Mouse (Mus musculus) layer of hippocampus, postnatal 25 days (tissue): ENCODE measurements around the gene Gfy. TPM values are rescaled to one million over a fixed set of nuclear protein-coding genes. Genes with fewer than 3 reads are reported as not detected.
"Not testable (repeated sequence)": the region's sequence is repeated elsewhere in the genome, so short reads cannot be mapped to it uniquely, and the experiment has no call there.

Source experiments
- DNase-seq, 2 experiments: peaks; one replicate each; pipeline ENCODE4 v3.0.0; 2022; ENCODE audit warnings: mixed read lengths in 2 of 2, low spot score in 1 of 2; ENCODE audit errors: extremely low spot score in 1 of 2
- total RNA-seq, 2 experiments: library from RNA; stranded (reverse); gene quantifications; 2 replicates each; pipeline ENCODE4 v1.2.3; 2021

Gene Gfy
- total RNA-seq, 2 experiments from 2014 or later, result 0.26 TPM; not detected in 1

GRCm38 (mm10) chr7:45193871-45194785 lies 14.8 kb upstream of the Gfy start:
- DNase-seq, result no peak

DNA sequence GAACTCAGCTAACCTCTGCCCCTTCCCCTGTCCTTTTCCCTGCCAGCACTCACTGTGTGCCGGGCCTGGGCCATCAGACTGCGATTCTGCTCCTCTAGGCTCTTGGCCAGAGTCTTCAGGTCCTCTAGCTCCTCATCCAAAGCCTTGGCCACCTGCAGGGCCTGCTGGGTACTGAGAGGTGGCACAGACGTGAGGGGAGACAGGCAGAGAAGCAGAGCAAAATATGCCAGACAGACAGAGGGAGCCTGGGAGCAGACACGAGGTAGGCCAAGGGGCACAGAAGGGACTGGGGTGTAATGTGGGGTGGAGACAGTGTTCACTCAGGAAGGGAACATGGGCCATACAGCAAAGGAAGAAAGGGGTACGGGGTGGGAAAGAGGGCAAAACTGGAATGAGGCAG lies 14.0 kb upstream of the Gfy start:
- no peak for DNase-seq

DNA sequence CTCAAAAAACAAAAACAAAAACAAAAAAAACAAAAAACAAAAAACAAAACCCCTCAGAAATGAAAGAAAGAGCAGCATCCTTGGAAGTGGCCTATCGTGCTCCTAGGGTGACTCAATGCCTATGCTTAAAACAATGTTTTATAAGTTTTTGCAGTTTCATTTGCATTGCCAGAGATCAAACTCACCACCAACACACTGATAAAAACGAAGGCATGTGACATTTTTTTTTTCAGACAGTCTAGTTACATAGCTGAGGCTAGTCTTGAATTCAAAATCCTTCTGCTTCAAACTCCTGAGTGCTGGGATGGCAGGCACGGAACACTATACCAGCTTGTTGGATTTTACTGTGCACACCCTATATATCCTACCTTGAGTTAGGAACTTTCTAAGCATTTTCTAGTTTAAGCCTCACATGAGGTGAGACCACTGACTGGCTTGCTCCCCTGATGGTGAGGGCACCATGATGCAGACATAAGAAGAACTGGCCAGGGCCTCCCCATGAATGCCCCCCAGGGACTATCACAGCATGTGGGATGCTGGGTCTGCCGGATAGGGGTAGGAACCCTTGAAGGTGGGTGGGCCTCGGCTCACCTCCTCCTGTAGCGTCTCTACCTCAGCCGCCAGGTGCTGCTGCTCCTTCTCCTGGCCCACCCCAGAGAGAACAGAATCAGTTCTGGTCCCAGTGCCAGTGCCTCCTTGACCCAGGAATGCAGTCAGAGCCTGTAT lies 13.4 kb upstream of the Gfy start:
- no peak for DNase-seq

DNA sequence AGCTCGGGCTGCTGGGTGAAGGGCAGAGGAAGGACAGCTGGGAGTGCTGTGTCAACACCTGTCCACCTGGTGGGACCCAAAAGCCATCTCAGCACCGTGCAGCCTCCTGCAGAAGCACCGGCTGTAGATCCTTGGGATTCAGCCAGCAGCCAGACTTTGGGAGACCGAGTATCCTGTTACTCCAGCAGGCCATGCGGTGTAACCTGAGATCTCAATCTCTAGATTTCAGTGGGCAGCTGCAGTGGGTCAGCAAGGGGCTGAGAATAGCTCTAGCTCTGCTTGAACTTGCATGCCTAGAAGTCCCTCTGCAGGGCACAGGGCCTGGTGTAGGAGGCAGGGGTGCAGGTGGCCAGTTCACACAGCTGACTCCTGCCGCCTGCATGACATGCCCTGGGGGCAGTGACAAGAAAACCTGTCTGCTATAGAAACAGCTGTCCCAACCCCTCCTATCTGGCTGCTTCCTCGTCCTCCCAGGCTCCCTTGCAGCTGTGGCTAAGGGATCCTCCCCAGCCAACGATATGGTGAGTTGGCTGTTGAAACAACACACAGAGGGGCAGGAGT lies 12.5 kb upstream of the Gfy start:
- no peak for DNase-seq

DNA sequence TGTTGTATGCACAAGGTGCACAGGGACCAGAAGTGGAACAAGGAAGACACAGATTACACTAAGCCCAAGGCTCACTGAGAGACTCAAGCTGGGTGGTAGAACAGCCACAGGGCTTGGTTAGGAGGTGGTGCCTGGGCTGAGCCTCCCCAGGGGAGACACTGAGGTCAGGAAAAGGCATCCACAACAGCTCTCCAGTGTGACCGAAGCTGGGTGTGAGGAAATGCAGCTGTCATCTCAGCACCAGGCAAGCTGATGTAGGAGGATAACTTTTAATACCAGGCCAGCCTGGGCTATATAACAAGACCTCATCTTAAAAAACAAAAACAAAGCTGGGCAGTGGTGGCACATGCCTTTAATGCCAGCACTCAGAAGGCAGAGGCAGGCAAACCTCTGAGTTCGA lies 11.8 kb upstream of the Gfy start:
- no peak for DNase-seq

DNA sequence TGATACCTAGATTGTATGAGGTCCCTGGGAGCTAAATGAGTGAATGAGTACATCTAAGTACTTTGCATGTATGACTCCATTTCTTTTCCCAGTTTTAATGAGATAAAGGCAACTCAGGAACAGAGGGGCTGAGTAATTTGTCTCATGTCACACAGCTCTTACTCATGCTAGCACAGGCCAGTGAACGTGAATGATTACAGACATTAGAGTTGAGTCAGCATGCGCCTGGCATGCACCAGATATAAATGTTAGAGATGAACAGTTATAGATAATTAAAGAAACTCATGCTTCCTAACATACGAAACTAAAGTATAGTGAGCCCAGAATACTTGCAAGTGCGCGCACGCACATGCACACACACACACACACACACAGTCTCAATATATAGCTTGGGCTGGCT lies 10.8 kb upstream of the Gfy start:
- no peak for DNase-seq

DNA sequence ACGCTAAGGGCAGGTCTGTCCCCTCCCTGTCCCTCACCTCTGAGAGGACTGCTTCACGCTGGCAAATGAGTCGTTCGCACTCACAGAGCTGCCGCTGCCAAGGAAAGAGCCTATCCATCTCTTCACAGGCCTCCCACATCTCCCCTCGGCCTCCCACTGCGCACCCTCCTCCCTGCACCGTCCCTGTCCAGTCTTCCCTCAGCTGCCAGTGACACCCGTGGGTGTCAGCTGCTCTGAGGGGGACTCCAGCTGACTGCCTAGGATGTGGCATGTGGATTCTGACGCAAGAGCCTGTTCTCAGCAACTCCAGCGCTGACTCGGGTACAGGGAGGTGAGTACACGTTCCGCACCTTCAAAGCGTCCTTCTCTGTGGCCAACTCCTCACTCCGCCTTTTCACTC lies 10.2 kb upstream of the Gfy start:
- DNase-seq, result no peak

GRCm38 (mm10) chr7:45185921-45186320 lies 6.6 kb upstream of the Gfy start:
- DNase-seq, result no peak

DNA sequence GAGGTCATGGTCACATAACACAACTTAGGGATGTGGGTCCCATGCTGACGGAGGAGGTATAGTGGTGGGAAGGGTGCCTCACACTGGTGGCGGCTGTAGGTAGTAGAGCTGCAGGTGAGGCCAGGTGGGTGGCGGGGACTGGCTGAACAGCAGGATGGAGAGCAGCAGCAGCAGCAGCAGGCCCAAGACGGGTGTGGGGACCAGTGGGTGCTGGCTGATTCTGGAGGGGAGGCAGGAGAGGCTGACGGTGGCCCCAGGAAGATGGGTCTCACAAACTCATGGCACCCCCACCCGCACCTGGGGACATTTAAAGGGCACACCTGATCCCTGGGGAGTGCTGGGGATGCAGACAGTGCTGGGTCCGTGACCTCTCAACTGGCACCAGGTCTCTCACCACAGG lies 4.3 kb upstream of the Gfy start:
- no peak for DNase-seq

DNA sequence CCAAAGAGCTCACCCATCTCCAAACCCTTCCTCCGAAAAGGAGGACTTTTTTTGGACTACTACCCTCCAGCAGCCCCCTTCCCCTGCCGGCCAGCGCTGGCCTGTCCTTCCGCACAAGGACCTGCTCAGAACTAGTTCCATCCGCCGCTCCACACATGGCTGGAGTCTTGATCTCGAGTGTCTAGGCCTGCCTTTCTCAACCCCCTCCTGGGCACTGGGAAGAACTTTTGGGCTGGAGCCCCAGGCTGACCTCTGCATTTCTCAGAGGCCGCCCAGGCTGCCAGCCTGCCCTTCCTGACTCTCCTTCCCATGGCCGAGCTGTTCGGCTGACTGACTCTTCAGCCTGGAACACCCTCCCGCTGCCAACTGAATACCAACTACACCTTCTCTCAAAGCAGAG lies 3.2 kb upstream of the Gfy start:
- DNase-seq, result no peak

GRCm38 (mm10) chr7:45182199-45182601 lies 2.8 kb upstream of the Gfy start:
- peak; percentile 60 to 71 for DNase-seq

DNA sequence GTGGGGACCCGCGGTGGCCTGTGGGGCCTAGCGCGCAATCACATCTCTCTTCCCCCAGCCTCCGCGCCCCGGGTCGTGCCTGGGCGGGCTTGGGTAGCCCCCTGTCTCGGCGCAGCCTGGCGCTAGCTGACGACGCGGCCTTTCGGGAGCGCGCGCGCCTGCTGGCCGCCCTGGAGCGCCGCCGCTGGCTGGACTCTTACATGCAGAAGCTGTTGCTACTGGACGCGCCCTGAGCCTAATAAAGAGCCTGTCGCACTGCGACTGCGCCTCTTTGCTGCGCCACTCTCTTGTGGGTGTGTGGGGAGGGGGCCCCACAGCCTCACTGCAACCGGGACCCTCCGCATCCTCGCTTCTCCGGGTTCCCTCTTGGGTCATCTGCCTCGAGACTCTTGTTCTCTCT lies 2.2 kb upstream of the Gfy start:
- DNase-seq, result no peak

GRCm38 (mm10) chr7:45180896-45181477 lies 1.6 kb upstream of the Gfy start, which contains the start of gene Pth2:
Gene Pth2 (plus strand): TSS chr7:45180995.
- no peak for DNase-seq

GRCm38 (mm10) chr7:45178550-45178949 lies 819 bp downstream of the Gfy start:
- no peak for DNase-seq

DNA sequence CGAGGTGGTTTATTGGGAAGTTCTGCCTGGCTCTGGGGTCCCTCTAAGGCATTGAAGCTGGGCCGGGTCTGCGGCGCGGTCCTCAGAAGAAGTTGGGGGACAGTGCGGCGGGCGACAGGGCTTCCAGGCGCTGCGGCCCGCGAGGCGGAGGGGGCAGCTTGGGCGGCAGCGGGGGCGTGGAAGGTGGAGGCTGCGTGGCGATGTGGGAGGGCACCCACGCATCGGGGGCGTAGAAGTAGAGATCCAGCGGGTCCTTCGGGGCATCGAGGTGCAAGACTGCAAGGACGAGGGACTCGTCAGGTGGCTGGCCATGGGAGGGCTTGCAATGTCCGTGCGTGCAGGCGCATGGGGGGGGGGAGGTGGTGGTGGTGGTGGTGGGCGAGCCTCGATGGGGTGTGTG lies 3.0 kb downstream of the Gfy start:
- DNase-seq, result no peak

- DNase-seq, result no peak
Observed at GRCm38 (mm10) chr7:45175929-45176328, 3.4 kb downstream of the Gfy start.

- DNase-seq, result no peak
Observed at GRCm38 (mm10) chr7:45175398-45175797, 4.0 kb downstream of the Gfy start.

GRCm38 (mm10) chr7:45174567-45175280 lies 4.6 kb downstream of the Gfy start:
- DNase-seq, result no peak

DNA sequence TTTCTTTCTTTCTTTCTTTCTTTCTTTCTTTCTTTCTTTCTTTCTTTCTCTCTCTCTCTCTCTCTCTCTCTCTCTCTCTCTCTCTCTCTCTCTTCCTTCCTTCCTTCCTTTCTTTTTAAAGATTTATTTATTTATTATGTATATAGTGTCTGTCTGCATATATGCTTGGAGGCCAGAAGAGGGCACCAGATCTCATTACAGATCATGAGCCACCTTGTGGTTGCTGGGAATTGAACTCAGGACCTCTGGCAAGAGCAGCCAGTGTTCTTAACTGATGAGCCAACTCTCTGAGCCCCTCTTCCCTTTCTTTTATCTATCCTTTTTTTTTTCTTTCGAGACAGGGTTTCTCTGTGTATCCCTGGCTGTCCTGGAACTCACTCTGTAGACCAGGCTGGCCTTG lies 5.6 kb downstream of the Gfy start:
- not testable (repeated sequence) for DNase-seq

GRCm38 (mm10) chr7:45172974-45173373 lies 6.4 kb downstream of the Gfy start:
- no peak for DNase-seq
